Mouse (Mus musculus) induced T-regulatory cell, adult 2 months (primary cell): Measurements from ENCODE around the gene Nectin1.

ENCODE experiments used
- DNase-seq: peaks from one replicate; pipeline ENCODE4 v3.0.0-alpha.2; 2012; ENCODE audit warnings: low read depth

Nectin1 gene

GRCm38 (mm10) chr9:43807565-43807964 lies 63.8 kb downstream of the Nectin1 start:
- no peak for DNase-seq

- no peak for DNase-seq
Observed at GRCm38 (mm10) chr9:43808099-43808498, 64.3 kb downstream of the Nectin1 start.

GRCm38 (mm10) chr9:43808546-43808945 lies 64.8 kb downstream of the Nectin1 start:
- DNase-seq = no peak

GRCm38 (mm10) chr9:43813156-43813555 lies 69.4 kb downstream of the Nectin1 start:
- DNase-seq = no peak

GRCm38 (mm10) chr9:43822206-43822605 lies 78.4 kb downstream of the Nectin1 start:
- no peak for DNase-seq

- no peak for DNase-seq
Observed at GRCm38 (mm10) chr9:43825178-43825577, 81.4 kb downstream of the Nectin1 start.

- no peak for DNase-seq
Observed at GRCm38 (mm10) chr9:43826558-43827253, 82.9 kb downstream of the Nectin1 start.

- DNase-seq = peak; percentile 73
Observed at GRCm38 (mm10) chr9:43827593-43827992, 83.8 kb downstream of the Nectin1 start.

GRCm38 (mm10) chr9:43828960-43829359 lies 85.2 kb downstream of the Nectin1 start:
- no peak for DNase-seq

- DNase-seq = no peak
Observed at GRCm38 (mm10) chr9:43833232-43833631, 89.4 kb downstream of the Nectin1 start.

- no peak for DNase-seq
Observed at GRCm38 (mm10) chr9:43834283-43834682, 90.5 kb downstream of the Nectin1 start.

GRCm38 (mm10) chr9:43838561-43838960 lies 94.8 kb downstream of the Nectin1 start:
- DNase-seq = no peak

GRCm38 (mm10) chr9:43842921-43843577 lies 99.3 kb downstream of the Nectin1 start:
- no peak for DNase-seq

GRCm38 (mm10) chr9:43843711-43844127 lies 99.9 kb downstream of the Nectin1 start:
- no peak for DNase-seq

- peak; percentile 28 for DNase-seq
Observed at GRCm38 (mm10) chr9:43845660-43846455, 102.1 kb downstream of the Nectin1 start.

- DNase-seq = no peak
Observed at GRCm38 (mm10) chr9:43847861-43848260, 104.1 kb downstream of the Nectin1 start.

GRCm38 (mm10) chr9:43850281-43850680 lies 106.5 kb downstream of the Nectin1 start:
- DNase-seq = no peak

GRCm38 (mm10) chr9:43851154-43851553 lies 107.4 kb downstream of the Nectin1 start:
- DNase-seq = no peak

- DNase-seq = no peak
Observed at GRCm38 (mm10) chr9:43855887-43856286, 112.1 kb downstream of the Nectin1 start.
